Mouse (Mus musculus): ENCODE measurements around the gene Naa40.

- TF ChIP-seq POLR2A (IDR thresholded peaks at IDR 0.05; ENCODE audit: insufficient read depth, low read depth, low read length), result no peak
- no peak for TF ChIP-seq CTCF (IDR thresholded peaks at IDR 0.05)
- TF ChIP-seq EP300 (IDR thresholded peaks at IDR 0.05; ENCODE audit: insufficient read depth, low read depth, low read length), result no peak
Measured at GRCm38 (mm10) chr19:7246021-7246420, 5.0 kb upstream of the Naa40 start.

All from heart, adult 2 months (tissue).